ENCODE assay signal across 8 mouse cellular contexts in genomic region chr3:79884305-79884704, GRCm38 (mm10). TPM values are rescaled to one million over a fixed set of nuclear protein-coding genes. Genes with fewer than 3 reads are reported as not detected.
A peak's percentile ranks its signal among the peaks of the same experiment; 100 is the strongest.
DNase-seq lines count a peak whose midpoint lies in the region; ATAC-seq lines count a peak whose summit lies in the region.

Fam198b (plus strand) TSS chr3:79884533.

- no peaks in the 10 kb centered on the region for H3K9me3 ChIP-seq in hindbrain, embryonic 10.5 days
- H3K9me3 ChIP-seq in hindbrain, embryonic 12.5 days (replicated peaks): no peaks in the 10 kb centered on the region
- no peaks in the 10 kb centered on the region for H3K9me3 ChIP-seq in limb, embryonic 10.5 days (replicated peaks)

- no peak for DNase-seq in hindbrain, embryonic 10.5 days (ENCODE audit: low spot score)
- DNase-seq in ES-CJ7 (ENCODE audit: low read depth, low spot score) (peak; percentile 29), adipocyte (ENCODE audit: low spot score) (no peak)
- peak; percentile 23 for DNase-seq in forelimb bud, embryonic 11.5 days (ENCODE audit: low read depth, low spot score)
- no peak for DNase-seq in limb, embryonic 10.5 days (ENCODE audit: low spot score)
- no peak for DNase-seq in urinary bladder, postnatal 25 days (ENCODE audit: low spot score)
- no peak for DNase-seq in yolk sac, embryonic 10.5 days (ENCODE audit: low spot score)

- H3K9ac ChIP-seq in hindbrain, embryonic 12.5 days: no peak within 1 kb of the TSS

- no peaks in the 10 kb centered on the region for H3K36me3 ChIP-seq in hindbrain, embryonic 10.5 days
- H3K36me3 ChIP-seq in hindbrain, embryonic 12.5 days: no peaks in the 10 kb centered on the region
- H3K36me3 ChIP-seq in limb, embryonic 10.5 days: no peaks in the 10 kb centered on the region

- no peak within 1 kb of the TSS for H3K4me2 ChIP-seq in hindbrain, embryonic 12.5 days (replicated peaks)

- H3K27ac ChIP-seq in hindbrain, embryonic 10.5 days: 0 out of 2 replicates have a peak within 1 kb of the TSS, but pooled peaks have one; percentile 29
- no peak within 1 kb of the TSS for H3K27ac ChIP-seq in hindbrain, embryonic 12.5 days
- H3K27ac ChIP-seq in limb, embryonic 10.5 days: peak within 1 kb of the TSS; percentile 89

- H3K4me1 ChIP-seq in hindbrain, embryonic 10.5 days (replicated peaks): peaks cover 20% of the 10 kb centered on the region
- peaks cover 12% of the 10 kb centered on the region; the same call in 1 of the 2 replicates for H3K4me1 ChIP-seq in hindbrain, embryonic 12.5 days
- peaks cover 36% of the 10 kb centered on the region for H3K4me1 ChIP-seq in limb, embryonic 10.5 days

- 65% methylated on average over 5 of the region's 5 CpGs for WGBS in hindbrain, embryonic 10.5 days
- WGBS in hindbrain, embryonic 12.5 days: 52% methylated on average over 5 of the region's 5 CpGs
- 45% methylated on average over 5 of the region's 5 CpGs for WGBS in limb, embryonic 10.5 days

- no peaks in the 10 kb centered on the region for H3K27me3 ChIP-seq in hindbrain, embryonic 10.5 days (ENCODE audit: insufficient read depth, poor library complexity, severe bottlenecking)
- H3K27me3 ChIP-seq in hindbrain, embryonic 12.5 days: no peaks in the 10 kb centered on the region
- no peaks in the 10 kb centered on the region for H3K27me3 ChIP-seq in limb, embryonic 10.5 days (ENCODE audit: low read depth, poor library complexity, severe bottlenecking)

- ATAC-seq in hindbrain, embryonic 12.5 days (ENCODE audit: low FRiP score): no peak

- H3K4me3 ChIP-seq in hindbrain, embryonic 10.5 days: no peak within 1 kb of the TSS
- H3K4me3 ChIP-seq in hindbrain, embryonic 12.5 days: no peak within 1 kb of the TSS
- H3K4me3 ChIP-seq in limb, embryonic 10.5 days: peak within 1 kb of the TSS; percentile 48

RNA-seq across cellular contexts. Expression of gene Fam198b, which starts in this region (rescaled TPM):
- polyA plus RNA-seq in hindbrain, embryonic 10.5 days (2016; fragmentation: Nextera tagmentation; extraction: Ambion mirVana): 1.6 and 1.7 TPM in 2 replicates
- 5.1 and 5.3 TPM in 2 replicates for polyA plus RNA-seq in hindbrain, embryonic 12.5 days (2016; fragmentation: Nextera tagmentation; extraction: Ambion mirVana)
- 7.7 and 8.5 TPM in 2 replicates for polyA plus RNA-seq in limb, embryonic 10.5 days (2016; fragmentation: Nextera tagmentation; extraction: Ambion mirVana)

Comparison
In these comparisons a context has a peak if more than half of its experiments do, and no peak if none do; other contexts are left out.
1. DNase-seq: peak in ES-CJ7 (single experiment) and forelimb bud, embryonic 11.5 days (single experiment); none in hindbrain, embryonic 10.5 days (single experiment), limb, embryonic 10.5 days (single experiment), adipocyte (single experiment), urinary bladder, postnatal 25 days (single experiment) and yolk sac, embryonic 10.5 days (single experiment).